Mouse (Mus musculus): ENCODE measurements around the gene Wdr34.
"Not testable (repeated sequence)": the region's sequence is repeated elsewhere in the genome, so short reads cannot be mapped to it uniquely, and the experiment has no call there.

The Wdr34 gene

GRCm38 (mm10) chr2:30066046-30066901, 17.6 kb upstream of the Wdr34 start:
- peak; percentile 92 for DNase-seq

GRCm38 (mm10) chr2:30064298-30064697, 15.6 kb upstream of the Wdr34 start:
- DNase-seq, result no peak

- no peak for DNase-seq
Observed at GRCm38 (mm10) chr2:30063791-30064190, 15.1 kb upstream of the Wdr34 start.

GRCm38 (mm10) chr2:30063235-30063634, 14.6 kb upstream of the Wdr34 start:
- DNase-seq, result no peak

GRCm38 (mm10) chr2:30062249-30063093, 13.8 kb upstream of the Wdr34 start:
- DNase-seq, result no peak

- no peak for DNase-seq
Observed at GRCm38 (mm10) chr2:30061215-30062166, 12.8 kb upstream of the Wdr34 start.

GRCm38 (mm10) chr2:30058418-30058817, 9.7 kb upstream of the Wdr34 start:
- no peak for DNase-seq

GRCm38 (mm10) chr2:30057223-30057904, 8.7 kb upstream of the Wdr34 start, which contains the start of gene Set:
TSS of gene Set (plus strand) at chr2:30057378.
- DNase-seq, result no peak

GRCm38 (mm10) chr2:30056736-30057135, 8.1 kb upstream of the Wdr34 start:
- DNase-seq, result no peak

GRCm38 (mm10) chr2:30055310-30055709, 6.6 kb upstream of the Wdr34 start:
- not testable (repeated sequence) for DNase-seq

GRCm38 (mm10) chr2:30051992-30052761, 3.5 kb upstream of the Wdr34 start:
- DNase-seq, result no peak

GRCm38 (mm10) chr2:30049831-30050230, 1.1 kb upstream of the Wdr34 start:
- DNase-seq, result no peak

- no peak for DNase-seq
Observed at GRCm38 (mm10) chr2:30048101-30048501, 580 bp downstream of the Wdr34 start.

- no peak for DNase-seq
Observed at GRCm38 (mm10) chr2:30047127-30047526, 1.6 kb downstream of the Wdr34 start.

- no peak for DNase-seq
Observed at GRCm38 (mm10) chr2:30044550-30044949, 4.1 kb downstream of the Wdr34 start.

GRCm38 (mm10) chr2:30042445-30042844, 6.2 kb downstream of the Wdr34 start:
- DNase-seq, result peak; percentile 93

GRCm38 (mm10) chr2:30039687-30040086, 9.0 kb downstream of the Wdr34 start:
- DNase-seq, result no peak

- DNase-seq, result no peak
Observed at GRCm38 (mm10) chr2:30038370-30038769, 10.3 kb downstream of the Wdr34 start.

GRCm38 (mm10) chr2:30037762-30038161, 10.9 kb downstream of the Wdr34 start:
- no peak for DNase-seq

GRCm38 (mm10) chr2:30032957-30033356, 15.7 kb downstream of the Wdr34 start:
- DNase-seq, result peak; percentile 36

- peak; percentile 47 for DNase-seq
Observed at GRCm38 (mm10) chr2:30032244-30032846, 16.3 kb downstream of the Wdr34 start.

Measured in right cerebral cortex, postnatal 14 days (tissue).